Mouse (Mus musculus) small intestine, adult 2 months (tissue): Measurements from ENCODE around the gene Cox15. TPM values are rescaled to one million over a fixed set of nuclear protein-coding genes. Genes with fewer than 3 reads are reported as not detected.

ENCODE experiments used
- H3K27ac ChIP-seq: fragments of 200-500 bp; 2 replicates; pipeline ENCODE4 v1.5.1; 2012; ENCODE audit warnings: low read depth, low read length, control low read depth, inconsistent platforms; ENCODE audit not compliant: insufficient read depth
- H3K27me3 ChIP-seq: fragments of 200-500 bp; 2 replicates; pipeline ENCODE4 v1.6.1; 2012; ENCODE audit warnings: mild to moderate bottlenecking, moderate library complexity, low read length, inconsistent platforms; ENCODE audit not compliant: control insufficient read depth, insufficient read depth
- H3K36me3 ChIP-seq: fragments of 200-500 bp; 2 replicates; pipeline ENCODE4 v1.6.1; 2012; ENCODE audit warnings: mild to moderate bottlenecking, low read length, control low read depth, inconsistent platforms; ENCODE audit not compliant: control insufficient read depth, insufficient read depth
- H3K4me1 ChIP-seq: fragments of 200-500 bp; 2 replicates; pipeline ENCODE4 v1.6.1; 2012; ENCODE audit warnings: low read length, inconsistent platforms, mixed read lengths; ENCODE audit not compliant: control insufficient read depth, insufficient read depth, insufficient read length
- H3K4me3 ChIP-seq: fragments of 200-500 bp; 2 replicates; pipeline ENCODE4 v1.5.1; 2012; ENCODE audit warnings: low read depth, mild to moderate bottlenecking, control low read depth, inconsistent platforms, low read length, moderate library complexity
- CTCF ChIP-seq: fragments of 200-500 bp; IDR thresholded peaks from 2 replicates; pipeline ENCODE4 v1.5.1; 2012; ENCODE audit warnings: low read depth, mild to moderate bottlenecking, control low read depth, inconsistent platforms, low read length, moderate library complexity, mixed read lengths; ENCODE audit not compliant: insufficient replicate concordance, insufficient read length; ENCODE audit errors: extremely low read depth
- POLR2A ChIP-seq: fragments of 200-500 bp; IDR thresholded peaks from 2 replicates; pipeline ENCODE4 v1.6.1; 2012; ENCODE audit warnings: low read depth, mild to moderate bottlenecking, control low read depth, inconsistent platforms, low read length, moderate library complexity
- WGBS: fragments of 180-500 bp; shearing (Covaris S2); methylation state at CpG from one replicate; pipeline ENCODE4 v1.1.7; 2018; 5-methylcytosine and 5-hydroxymethylcytosine counted together
- polyA plus RNA-seq: library from polyadenylated mRNA; depleted of rRNA; stranded (reverse); fragments of >200 nt; gene quantifications from 2 replicates; pipeline ENCODE4 v1.2.3, GENCODE M21; 2012

The Cox15 gene
- polyA plus RNA-seq, 1 experiment = 9.8 TPM

DNA sequence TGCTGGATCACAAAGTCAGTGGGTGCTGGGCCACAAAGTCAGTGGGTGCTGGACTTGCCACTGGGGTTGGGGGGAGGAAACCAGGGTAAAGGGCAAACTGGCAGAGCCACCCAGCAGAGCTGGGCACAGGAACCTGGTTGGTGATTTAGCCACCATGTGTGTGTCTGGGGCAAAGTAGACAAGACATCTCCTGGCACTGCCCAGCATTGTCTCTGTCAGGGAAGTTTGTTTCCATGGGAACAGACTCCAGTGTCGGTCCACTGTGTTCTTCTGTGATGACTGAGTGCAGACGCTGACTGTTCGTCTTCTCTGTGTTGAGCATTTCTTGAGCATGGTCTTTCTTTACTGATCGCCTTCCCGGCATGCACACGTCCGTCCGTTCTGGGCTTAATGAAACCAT, 43.5 kb downstream of the Cox15 start:
- TF ChIP-seq CTCF (no peak), POLR2A (no peak)
- whole genome bisulfite sequencing = 84% methylated on average over 8 of the region's 8 CpGs
- Histone ChIP-seq H3K27ac (no peak overlapping the region), H3K36me3 (peaks cover 57% of the 10 kb centered on the region), H3K4me1 (peaks cover 24% of the 10 kb centered on the region), H3K27me3 (no peaks in the 10 kb centered on the region), H3K4me3 (no peak overlapping the region)

DNA sequence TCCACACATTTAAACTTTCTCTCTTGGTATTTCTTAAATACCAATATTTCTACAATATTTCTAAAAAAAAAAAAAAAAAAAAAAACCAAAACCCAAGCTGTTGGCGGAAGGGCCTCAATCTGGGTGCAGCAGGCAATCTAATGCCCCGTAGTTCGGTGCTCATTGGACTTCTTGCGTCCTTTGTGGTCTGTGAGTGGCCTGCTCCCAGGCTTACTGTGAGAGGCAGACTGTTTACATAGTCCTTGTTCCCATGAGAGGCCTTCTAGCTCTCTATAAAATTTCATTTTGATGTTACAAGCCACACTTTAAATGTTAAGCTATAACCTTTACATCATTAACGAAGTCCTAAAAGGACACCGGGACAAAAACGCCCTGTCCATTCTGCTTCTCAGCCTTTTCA, 44.6 kb downstream of the Cox15 start:
- peaks cover 61% of the 10 kb centered on the region for H3K36me3 ChIP-seq
- no peaks in the 10 kb centered on the region for H3K27me3 ChIP-seq
- WGBS = 91% methylated on average over 7 of the region's 7 CpGs
- H3K27ac ChIP-seq = no peak overlapping the region
- no peak overlapping the region for H3K4me3 ChIP-seq
- H3K4me1 ChIP-seq = peaks cover 24% of the 10 kb centered on the region
- TF ChIP-seq CTCF (no peak), POLR2A (no peak)

GRCm38 (mm10) chr19:43704787-43705497, 47.9 kb downstream of the Cox15 start:
- no peak for TF ChIP-seq POLR2A
- TF ChIP-seq CTCF = no peak
- Histone ChIP-seq H3K4me3 (no peak overlapping the region), H3K36me3 (peaks cover 72% of the 10 kb centered on the region), H3K4me1 (peaks cover 6% of the 10 kb centered on the region), H3K27me3 (no peaks in the 10 kb centered on the region), H3K27ac (no peak overlapping the region)
- 86% methylated on average over 17 of the region's 17 CpGs for WGBS

DNA sequence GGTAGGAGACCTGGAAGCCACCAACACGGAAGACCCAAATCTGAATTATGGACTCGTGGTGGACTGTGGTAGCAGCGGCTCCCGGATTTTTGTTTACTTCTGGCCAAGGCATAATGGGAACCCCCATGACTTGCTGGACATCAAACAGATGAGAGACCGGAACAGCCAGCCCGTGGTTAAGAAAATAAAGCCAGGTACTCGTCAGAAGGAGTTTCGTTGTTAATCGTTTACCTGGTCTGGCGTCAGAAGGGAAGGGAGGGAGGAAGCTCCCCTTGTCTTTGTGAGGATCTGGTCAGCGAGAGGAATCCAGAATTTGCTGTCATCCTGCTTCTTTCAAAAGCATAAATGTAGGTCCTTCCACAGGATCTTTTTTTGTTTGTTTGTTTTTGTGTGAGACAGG, 48.6 kb downstream of the Cox15 start:
- Histone ChIP-seq H3K27ac (no peak overlapping the region), H3K4me1 (peaks cover 6% of the 10 kb centered on the region), H3K36me3 (peaks cover 77% of the 10 kb centered on the region), H3K4me3 (no peak overlapping the region), H3K27me3 (no peaks in the 10 kb centered on the region)
- 78% methylated on average over 11 of the region's 11 CpGs for WGBS
- TF ChIP-seq POLR2A = no peak
- TF ChIP-seq CTCF = no peak

DNA sequence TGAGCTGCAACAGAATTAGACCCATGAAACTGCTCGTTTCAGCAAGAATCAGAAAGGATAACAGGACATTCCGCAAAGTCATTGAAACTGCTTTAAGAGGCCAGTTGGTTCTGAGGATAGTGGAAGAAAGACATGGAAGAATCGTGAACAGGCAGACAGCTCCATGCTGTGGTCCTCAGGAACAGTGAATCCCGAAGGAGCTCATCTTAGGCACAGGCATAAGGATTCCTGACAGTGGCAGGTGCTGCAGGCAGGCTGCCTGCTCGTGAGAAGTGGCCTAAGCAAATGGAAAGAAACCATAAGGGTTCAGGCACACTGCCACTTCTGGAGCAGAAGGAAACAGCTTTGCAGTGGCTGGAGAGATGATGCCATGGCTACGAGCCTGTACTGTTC, 53.0 kb downstream of the Cox15 start:
- no peak for TF ChIP-seq POLR2A
- no peak for TF ChIP-seq CTCF
- H3K27ac ChIP-seq = no peak overlapping the region
- H3K27me3 ChIP-seq = no peaks in the 10 kb centered on the region
- H3K4me1 ChIP-seq = peaks cover 17% of the 10 kb centered on the region
- H3K4me3 ChIP-seq = no peak overlapping the region
- 78% methylated on average over 6 of the region's 6 CpGs for WGBS
- H3K36me3 ChIP-seq = peaks cover 47% of the 10 kb centered on the region

DNA sequence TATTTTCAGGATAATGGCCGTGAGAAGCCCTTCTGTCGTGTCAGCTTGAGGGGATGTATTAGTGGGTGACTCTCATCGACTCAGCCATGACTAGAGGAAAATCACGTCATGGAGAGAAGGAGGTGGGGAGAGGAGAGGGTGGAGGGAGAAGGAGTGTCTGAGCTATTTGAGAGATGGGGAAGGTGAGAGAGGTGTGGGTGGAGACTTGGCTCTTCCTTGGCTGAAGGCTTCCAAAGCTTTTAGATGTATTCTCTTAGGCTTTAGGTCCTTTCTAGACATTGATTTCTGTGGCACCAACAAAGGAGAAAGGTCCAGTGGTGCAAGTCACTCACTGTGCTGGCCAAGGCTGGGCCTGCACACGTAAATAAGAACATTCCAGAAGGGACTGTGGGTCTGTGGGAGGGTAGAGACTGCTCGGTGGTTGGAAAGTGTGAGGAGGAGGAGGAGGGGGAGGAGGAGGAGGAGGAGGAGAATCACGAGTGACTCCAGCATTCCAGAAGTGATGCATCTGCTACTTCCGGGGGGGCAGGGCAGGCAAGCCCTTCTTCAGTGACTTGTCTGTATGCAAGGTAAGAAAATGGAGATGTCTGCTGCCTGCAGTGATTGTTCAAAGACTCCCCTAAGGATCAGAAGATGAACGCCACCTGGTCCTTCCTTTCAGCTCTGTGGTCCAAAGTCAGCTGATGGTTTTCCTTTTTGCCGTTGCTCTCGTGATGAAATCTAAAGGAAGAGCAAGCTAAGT, 53.6 kb downstream of the Cox15 start:
- H3K4me3 ChIP-seq = no peak overlapping the region
- peak overlapping the region; percentile 35 for H3K27ac ChIP-seq
- H3K4me1 ChIP-seq = peaks cover 18% of the 10 kb centered on the region; the same call in 1 of the 2 replicates
- TF ChIP-seq CTCF = no peak
- no peak for TF ChIP-seq POLR2A
- WGBS = 44% methylated on average over 11 of the region's 11 CpGs
- H3K36me3 ChIP-seq = peaks cover 42% of the 10 kb centered on the region
- no peaks in the 10 kb centered on the region for H3K27me3 ChIP-seq

- H3K36me3 ChIP-seq = peaks cover 39% of the 10 kb centered on the region
- peak overlapping the region; percentile 83 for H3K27ac ChIP-seq
- 27% methylated on average over 5 of the region's 5 CpGs for WGBS
- TF ChIP-seq CTCF (no peak), POLR2A (no peak)
- no peaks in the 10 kb centered on the region for H3K27me3 ChIP-seq
- no peak overlapping the region for H3K4me3 ChIP-seq
- peaks cover 19% of the 10 kb centered on the region for H3K4me1 ChIP-seq
Measured at GRCm38 (mm10) chr19:43697666-43698370, 55.0 kb downstream of the Cox15 start.
